Mouse (Mus musculus): Measurements from ENCODE around the gene Tmem9. TPM values are rescaled to one million over a fixed set of nuclear protein-coding genes. Genes with fewer than 3 reads are reported as not detected.
A peak's percentile ranks its signal among the peaks of the same experiment; 100 is the strongest.

The Tmem9 gene
- 20.0 and 26.3 TPM in 2 replicates for polyA plus RNA-seq (2012; ENCODE audit: insufficient read depth, insufficient read length, missing spikeins)

DNA sequence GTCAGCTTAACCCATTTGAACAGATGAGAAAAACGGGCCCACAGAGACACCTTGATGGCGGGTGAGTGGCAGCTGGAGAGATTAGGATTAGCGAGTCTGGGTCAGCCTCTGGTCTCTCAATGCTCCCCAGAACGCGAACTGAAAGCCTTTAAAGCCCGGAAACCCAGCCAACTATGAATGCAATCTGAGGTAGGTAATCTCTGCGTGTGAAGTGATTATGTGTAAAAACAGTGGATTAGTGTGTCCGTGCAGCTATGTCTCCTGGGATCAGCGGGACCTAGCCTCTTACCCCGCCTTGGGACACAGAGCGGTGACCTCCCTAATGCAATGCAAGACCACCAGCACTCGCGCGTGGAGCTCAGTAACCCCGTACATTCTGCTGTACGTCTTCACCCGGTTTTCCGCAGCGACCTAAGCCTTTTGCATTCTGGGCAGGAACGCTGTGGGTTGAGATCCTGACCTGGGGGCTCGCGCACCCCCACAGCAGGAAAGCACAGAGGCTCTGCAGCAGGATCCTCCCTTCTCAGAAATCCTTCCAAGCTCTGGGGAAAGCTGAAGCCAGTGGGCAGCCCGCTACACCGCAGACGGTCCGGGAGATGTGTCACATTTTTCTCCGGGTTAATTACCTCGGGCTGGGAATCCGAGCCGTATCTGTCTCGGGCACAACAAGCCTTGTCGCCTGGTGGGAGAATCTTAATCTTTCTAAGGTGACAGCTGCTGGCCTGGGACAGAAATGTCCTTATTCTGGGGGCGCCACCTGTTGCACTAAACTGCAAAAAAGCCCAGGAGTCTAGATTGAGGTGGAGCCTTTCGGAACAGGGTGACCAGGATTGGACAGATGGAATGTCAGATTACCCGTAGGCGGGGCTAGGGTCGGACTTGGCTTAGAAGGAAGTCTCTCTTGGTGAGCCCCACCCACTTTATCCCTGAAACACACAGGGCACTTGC is at the start of gene Tmem9:
Gene Tmem9, plus strand, starts transcription at position 940 of the 948 bp plus-strand sequence.
- Histone ChIP-seq H3K4me1 (ENCODE audit: control insufficient read depth, insufficient read depth, insufficient read length, low read length) (peaks cover 2% of the 10 kb centered on the region; the same call in 1 of the 2 replicates), H3K27ac (replicated peaks; ENCODE audit: low read depth, low read length) (no peak within 1 kb of the TSS), H3K4me3 (ENCODE audit: insufficient read depth, low read depth, low read length) (peak within 1 kb of the TSS; percentile 66)

DNA sequence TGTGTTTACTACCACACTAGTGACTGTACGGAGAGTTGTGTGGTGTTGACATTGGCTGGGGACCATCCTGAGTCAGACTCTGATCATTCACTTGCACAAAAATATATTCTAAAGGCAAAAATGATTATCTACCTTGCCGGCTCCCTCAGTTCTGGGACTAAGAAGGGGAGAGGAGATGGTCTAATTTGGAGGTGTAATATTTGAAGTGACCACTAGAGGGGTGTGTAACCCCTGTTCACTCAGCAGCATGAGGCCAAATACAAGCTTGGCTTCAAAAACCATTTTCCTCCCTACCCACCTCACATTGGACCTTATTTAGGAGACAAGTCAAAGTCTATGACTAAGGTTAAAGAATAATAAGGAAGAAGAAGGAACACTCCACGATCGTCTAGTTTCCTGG is 49.5 kb upstream of the Tmem9 start:
- Histone ChIP-seq H3K4me1 (ENCODE audit: control insufficient read depth, insufficient read depth, insufficient read length, low read length) (no peaks in the 10 kb centered on the region), H3K27ac (replicated peaks; ENCODE audit: low read depth, low read length) (no peak overlapping the region), H3K4me3 (ENCODE audit: insufficient read depth, low read depth, low read length) (no peak overlapping the region)

DNA sequence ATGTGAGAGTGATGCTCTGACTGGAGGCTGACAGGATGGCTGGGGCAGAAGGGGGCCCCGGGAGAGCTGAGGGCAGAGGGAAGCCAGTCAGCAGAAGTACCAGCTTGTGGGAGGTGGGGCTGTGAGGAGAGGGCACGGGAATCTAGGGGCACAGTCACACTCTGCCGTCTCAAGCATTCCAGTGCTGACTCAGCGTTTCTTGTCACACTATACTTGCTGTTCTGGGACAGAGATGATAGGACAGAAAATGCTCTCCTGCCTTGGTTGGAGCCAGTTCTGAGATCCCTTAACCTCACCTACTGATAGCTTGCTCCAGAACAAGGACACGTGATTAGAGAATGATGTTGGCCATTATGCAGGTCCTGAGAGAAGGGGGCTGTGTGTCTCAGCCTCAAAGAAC is 44.8 kb upstream of the Tmem9 start:
- no peak overlapping the region for H3K27ac ChIP-seq (replicated peaks; ENCODE audit: low read depth, low read length)
- H3K4me1 ChIP-seq (ENCODE audit: control insufficient read depth, insufficient read depth, insufficient read length, low read length): no peaks in the 10 kb centered on the region
- H3K4me3 ChIP-seq (ENCODE audit: insufficient read depth, low read depth, low read length): no peak overlapping the region

DNA sequence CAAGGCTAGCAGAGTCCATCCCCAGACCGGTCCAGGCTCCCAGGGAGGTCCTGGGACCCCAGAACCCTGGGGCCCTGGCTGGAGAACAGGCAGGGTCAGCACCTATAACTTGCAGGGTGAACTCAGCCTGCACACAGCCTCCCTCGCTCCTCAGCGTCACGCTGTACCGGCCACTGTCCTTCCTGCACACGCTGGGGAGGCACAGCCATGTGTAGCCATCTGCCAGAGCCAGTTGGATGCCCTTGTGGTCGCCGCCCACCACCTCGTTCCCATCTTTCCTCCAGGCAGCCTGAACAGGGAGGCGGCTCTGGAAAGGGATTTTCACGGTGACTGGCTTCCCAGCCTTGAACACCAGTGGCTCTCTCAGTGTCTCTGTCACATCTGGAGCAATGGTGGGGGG is 43.4 kb upstream of the Tmem9 start:
- no peaks in the 10 kb centered on the region for H3K4me1 ChIP-seq (ENCODE audit: control insufficient read depth, insufficient read depth, insufficient read length, low read length)
- no peak overlapping the region for H3K4me3 ChIP-seq (ENCODE audit: insufficient read depth, low read depth, low read length)
- H3K27ac ChIP-seq (replicated peaks; ENCODE audit: low read depth, low read length): no peak overlapping the region

DNA sequence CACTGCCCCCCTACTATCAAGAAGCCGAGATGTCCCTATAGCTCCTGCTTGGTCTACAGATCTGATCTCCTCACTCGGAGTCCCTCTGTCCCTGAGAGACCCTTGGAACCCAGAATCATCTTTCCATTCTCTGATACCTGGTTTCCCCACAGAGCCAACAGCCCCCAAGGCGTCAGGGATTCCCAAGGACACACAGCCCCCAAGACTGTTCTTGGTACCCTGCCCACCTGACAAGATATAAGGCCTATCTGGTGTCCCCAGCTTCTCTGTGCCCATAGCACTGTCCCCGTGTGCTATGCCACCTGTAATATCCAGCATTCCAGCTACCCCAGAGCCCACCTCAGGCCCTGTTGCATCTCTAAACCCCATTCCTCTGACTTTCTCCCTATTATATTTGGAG is 40.2 kb upstream of the Tmem9 start:
- Histone ChIP-seq H3K4me1 (ENCODE audit: control insufficient read depth, insufficient read depth, insufficient read length, low read length) (no peaks in the 10 kb centered on the region), H3K4me3 (ENCODE audit: insufficient read depth, low read depth, low read length) (no peak overlapping the region), H3K27ac (replicated peaks; ENCODE audit: low read depth, low read length) (no peak overlapping the region)

DNA sequence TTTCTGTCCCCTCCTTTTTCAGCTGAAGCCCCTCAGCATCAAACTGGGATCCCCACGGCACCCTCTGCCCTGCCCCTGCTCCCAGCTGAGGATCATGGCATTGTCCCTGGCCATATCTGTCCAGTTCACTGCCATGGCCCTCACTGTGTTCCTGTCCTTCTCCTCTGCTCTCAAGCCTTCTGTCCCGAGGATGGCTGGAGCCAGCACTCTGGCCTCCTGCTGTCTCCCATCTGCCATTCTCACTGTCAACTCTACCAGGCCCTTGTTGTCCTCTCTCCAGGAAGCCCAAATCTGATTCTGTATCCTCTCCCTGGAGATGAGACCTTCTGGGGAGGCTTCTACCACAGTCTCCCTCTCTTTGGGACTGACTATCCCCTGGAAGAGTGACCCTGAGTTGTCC is 37.5 kb upstream of the Tmem9 start:
- Histone ChIP-seq H3K27ac (replicated peaks; ENCODE audit: low read depth, low read length) (no peak overlapping the region), H3K4me3 (ENCODE audit: insufficient read depth, low read depth, low read length) (no peak overlapping the region), H3K4me1 (ENCODE audit: control insufficient read depth, insufficient read depth, insufficient read length, low read length) (no peaks in the 10 kb centered on the region)

DNA sequence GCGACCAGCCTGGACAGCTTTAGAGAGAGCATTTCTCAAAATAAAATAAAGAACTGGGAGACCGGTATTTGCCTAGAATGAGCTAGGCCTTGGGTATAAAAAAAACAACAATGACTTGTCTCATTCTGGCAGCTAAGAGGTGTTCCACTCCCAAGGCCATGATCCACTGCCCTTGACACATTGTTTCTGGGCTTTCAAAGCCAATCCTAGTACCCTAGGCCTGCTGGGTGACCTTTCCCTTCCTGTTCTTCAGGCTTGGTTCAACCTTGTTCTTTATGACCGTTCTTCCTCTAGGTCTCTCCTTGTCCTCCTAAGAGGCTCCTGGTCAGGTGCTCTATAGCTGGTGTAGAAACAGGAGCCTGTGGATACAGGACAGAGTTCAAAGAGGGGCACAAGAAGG is 35.4 kb upstream of the Tmem9 start:
- Histone ChIP-seq H3K4me1 (ENCODE audit: control insufficient read depth, insufficient read depth, insufficient read length, low read length) (no peaks in the 10 kb centered on the region), H3K27ac (replicated peaks; ENCODE audit: low read depth, low read length) (no peak overlapping the region), H3K4me3 (ENCODE audit: insufficient read depth, low read depth, low read length) (no peak overlapping the region)

DNA sequence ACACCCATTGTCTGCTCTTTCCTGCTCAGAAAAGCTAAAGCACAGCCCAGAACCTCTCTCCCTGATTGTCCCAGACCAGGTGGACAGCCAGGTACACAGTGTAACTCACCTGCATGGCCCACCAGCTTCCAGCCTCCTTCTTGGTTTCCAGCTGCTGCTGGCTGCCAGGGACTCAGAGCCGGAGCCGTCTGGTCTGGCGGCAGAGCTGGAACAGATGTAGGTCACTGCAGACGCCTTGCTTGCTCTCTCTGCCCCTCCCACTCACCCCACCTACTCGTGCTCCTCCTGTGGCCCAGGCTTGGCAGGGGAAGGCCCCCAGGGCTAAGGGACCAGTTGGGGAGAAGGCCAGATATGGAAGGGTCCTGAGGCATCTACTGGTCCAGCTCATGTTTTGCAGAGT is 23.8 kb upstream of the Tmem9 start:
- Histone ChIP-seq H3K27ac (replicated peaks; ENCODE audit: low read depth, low read length) (no peak overlapping the region), H3K4me3 (ENCODE audit: insufficient read depth, low read depth, low read length) (no peak overlapping the region), H3K4me1 (ENCODE audit: control insufficient read depth, insufficient read depth, insufficient read length, low read length) (no peaks in the 10 kb centered on the region)

DNA sequence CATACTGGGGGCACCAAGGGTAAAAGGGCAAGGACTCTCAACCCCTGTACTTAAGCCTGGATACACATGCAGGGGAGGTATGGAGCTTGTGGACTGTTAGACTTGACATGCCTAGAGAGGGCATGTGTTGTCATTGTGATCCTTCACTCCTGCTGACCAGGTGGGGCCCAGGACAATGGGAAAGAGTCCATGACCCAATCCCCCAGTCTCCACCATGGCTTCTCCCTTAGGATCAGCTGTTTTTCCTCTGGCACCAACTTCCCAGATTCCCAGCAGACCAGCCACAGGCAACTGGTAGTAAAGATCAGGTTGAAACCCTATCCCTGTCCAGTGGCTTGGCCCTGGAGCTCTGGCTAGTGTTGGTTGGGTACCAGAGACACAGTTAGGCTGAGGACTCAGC is 18.1 kb upstream of the Tmem9 start:
- Histone ChIP-seq H3K4me1 (ENCODE audit: control insufficient read depth, insufficient read depth, insufficient read length, low read length) (no peaks in the 10 kb centered on the region), H3K4me3 (ENCODE audit: insufficient read depth, low read depth, low read length) (no peak overlapping the region), H3K27ac (replicated peaks; ENCODE audit: low read depth, low read length) (no peak overlapping the region)

DNA sequence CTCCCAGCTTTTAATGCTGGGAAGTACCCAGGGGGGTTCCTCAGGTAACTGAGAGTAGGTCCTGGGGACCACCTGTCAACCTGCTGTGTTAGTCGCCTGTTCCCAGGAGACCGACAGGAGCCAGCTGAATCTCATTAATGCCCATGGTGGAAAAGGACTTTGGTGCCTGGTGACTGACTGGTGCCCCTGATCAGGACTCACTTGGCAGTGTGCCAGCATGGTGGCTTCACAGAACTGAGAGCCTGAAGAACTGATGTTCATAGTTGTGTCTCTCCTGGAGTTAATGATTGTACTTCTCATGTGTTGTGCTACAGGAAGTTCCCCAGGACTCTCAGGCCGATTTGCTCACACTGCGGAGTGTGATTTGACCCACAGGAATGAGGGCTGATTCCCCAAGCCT is 14.5 kb upstream of the Tmem9 start:
- no peak overlapping the region for H3K4me3 ChIP-seq (ENCODE audit: insufficient read depth, low read depth, low read length)
- H3K4me1 ChIP-seq (ENCODE audit: control insufficient read depth, insufficient read depth, insufficient read length, low read length): no peaks in the 10 kb centered on the region
- no peak overlapping the region for H3K27ac ChIP-seq (replicated peaks; ENCODE audit: low read depth, low read length)

DNA sequence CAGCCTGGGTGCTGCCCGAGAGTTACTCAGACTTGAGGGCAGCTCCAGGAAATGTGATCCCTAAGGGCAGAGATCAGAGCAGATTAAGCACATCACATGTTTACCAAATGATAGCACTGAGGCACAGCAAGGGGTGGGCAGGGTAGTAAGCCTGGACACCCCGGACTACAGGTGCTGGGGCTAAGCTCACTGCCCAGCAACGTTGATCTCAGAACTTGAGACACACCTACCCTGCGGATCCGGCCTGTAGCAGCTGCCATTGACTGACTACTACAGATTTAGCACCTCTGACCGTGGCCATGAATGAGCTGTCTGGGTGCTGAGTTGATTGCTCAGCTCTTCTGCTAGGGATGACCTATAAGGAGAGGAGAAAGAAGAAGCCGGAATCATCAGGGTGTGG is 10.4 kb upstream of the Tmem9 start:
- H3K4me1 ChIP-seq (ENCODE audit: control insufficient read depth, insufficient read depth, insufficient read length, low read length): no peaks in the 10 kb centered on the region
- no peak overlapping the region for H3K27ac ChIP-seq (replicated peaks; ENCODE audit: low read depth, low read length)
- H3K4me3 ChIP-seq (ENCODE audit: insufficient read depth, low read depth, low read length): no peak overlapping the region

DNA sequence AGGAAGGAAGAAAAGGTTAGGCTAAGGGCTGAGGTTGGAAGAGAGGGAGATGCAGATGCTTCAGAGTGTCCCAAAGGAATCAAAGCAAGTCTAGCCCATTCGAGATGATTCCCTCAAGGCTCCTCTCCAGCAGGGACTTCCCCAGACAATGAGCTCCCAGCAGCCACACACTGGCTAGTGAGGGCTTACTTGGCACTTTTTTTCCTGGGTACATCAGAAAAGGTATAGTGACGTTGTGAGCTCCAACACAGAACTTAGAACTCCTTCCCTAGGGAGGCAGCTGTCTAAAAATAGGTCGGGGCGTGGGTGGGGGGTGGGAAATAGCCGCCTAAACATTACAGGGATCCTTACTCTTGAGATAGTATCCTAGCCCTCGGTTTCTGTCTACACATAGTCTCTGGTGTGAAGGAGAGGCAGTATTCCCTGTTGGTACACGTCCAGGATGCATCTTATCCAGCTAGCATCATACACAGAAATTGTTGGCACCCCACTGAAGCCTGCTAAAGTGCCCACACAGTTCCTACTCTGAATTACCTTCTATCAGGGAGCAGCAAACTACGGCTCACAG is 8.1 kb upstream of the Tmem9 start:
- Histone ChIP-seq H3K4me1 (ENCODE audit: control insufficient read depth, insufficient read depth, insufficient read length, low read length) (no peaks in the 10 kb centered on the region), H3K27ac (replicated peaks; ENCODE audit: low read depth, low read length) (no peak overlapping the region), H3K4me3 (ENCODE audit: insufficient read depth, low read depth, low read length) (no peak overlapping the region)

DNA sequence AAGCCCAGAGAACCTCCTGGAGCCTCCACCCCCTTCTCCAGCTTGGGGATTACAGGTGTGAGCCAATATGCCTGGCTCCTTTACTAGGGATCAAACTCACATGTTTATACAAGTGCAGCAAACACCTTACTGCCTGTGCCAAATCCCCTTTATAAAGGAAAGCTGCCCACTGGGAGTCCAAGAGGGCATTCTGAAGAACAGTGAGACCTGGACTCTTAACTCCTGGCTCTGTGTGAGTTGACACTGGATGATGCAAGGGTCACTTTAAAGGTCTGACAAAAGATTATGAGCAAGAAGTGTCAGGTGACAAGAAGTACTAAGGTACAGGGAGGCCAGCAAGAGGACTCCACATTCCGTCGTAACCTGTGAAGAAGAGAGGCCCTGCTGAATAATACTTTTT is 6.5 kb upstream of the Tmem9 start:
- no peak overlapping the region for H3K27ac ChIP-seq (replicated peaks; ENCODE audit: low read depth, low read length)

DNA sequence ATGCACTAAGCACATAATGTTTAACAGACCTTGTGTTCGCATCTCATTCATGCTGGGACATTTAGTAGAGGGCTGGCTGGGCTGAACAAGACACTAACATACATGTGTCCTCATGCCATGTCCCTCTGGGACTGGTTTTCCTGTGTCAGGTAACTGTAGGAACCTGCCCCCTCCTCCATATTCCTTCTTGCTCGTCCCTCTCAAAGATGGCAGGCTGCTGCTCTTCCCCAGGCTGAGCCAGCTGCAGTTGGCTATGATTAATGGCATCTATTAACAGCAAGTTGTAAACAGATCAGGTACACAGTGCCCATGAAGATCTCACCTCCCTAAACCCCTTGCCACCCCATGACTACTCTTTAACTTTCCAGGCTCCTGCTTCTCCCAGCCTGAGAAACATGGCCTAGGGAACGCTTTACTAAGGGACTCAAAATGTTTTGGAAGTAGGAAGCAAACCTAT is 1.6 kb upstream of the Tmem9 start, which contains the start of gene Igfn1:
Gene Igfn1, minus strand, starts transcription at position 51 of the 457 bp plus-strand sequence.
- H3K27ac ChIP-seq (replicated peaks; ENCODE audit: low read depth, low read length): no peak within 1 kb of the TSS
- H3K4me1 ChIP-seq (ENCODE audit: control insufficient read depth, insufficient read depth, insufficient read length, low read length): peaks cover 2% of the 10 kb centered on the region; the same call in 1 of the 2 replicates
- H3K4me3 ChIP-seq (ENCODE audit: insufficient read depth, low read depth, low read length): no peak within 1 kb of the TSS

More for the DNA sequence above, 6.5 kb upstream of the Tmem9 start:
- H3K4me1 ChIP-seq (ENCODE audit: control insufficient read depth, insufficient read depth, insufficient read length, low read length): no peaks in the 10 kb centered on the region
- H3K4me3 ChIP-seq (ENCODE audit: insufficient read depth, low read depth, low read length): no peak overlapping the region

DNA sequence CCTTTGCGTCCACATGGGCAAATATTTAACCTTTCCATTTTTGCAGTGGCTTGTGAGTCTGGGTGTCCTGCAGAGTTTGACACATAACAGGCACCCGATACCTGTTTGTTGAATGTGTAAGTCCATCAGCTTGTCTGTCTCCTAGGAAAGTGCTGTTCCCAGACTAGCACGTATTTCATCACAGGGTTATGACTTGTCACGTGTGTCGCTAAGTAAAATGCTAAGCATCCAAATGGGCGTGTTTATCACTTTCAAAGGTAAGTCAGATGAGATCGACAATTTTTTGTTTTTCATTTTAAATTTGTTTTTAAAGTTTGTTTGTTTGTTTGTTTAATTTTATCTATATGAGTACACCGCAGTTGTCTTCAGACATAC is 196 bp downstream of the Tmem9 start:
- no peak overlapping the region for H3K27ac ChIP-seq (replicated peaks; ENCODE audit: low read depth, low read length)
- peaks cover 2% of the 10 kb centered on the region; the same call in 1 of the 2 replicates for H3K4me1 ChIP-seq (ENCODE audit: control insufficient read depth, insufficient read depth, insufficient read length, low read length)
- peak overlapping the region; percentile 66 for H3K4me3 ChIP-seq (ENCODE audit: insufficient read depth, low read depth, low read length)

DNA sequence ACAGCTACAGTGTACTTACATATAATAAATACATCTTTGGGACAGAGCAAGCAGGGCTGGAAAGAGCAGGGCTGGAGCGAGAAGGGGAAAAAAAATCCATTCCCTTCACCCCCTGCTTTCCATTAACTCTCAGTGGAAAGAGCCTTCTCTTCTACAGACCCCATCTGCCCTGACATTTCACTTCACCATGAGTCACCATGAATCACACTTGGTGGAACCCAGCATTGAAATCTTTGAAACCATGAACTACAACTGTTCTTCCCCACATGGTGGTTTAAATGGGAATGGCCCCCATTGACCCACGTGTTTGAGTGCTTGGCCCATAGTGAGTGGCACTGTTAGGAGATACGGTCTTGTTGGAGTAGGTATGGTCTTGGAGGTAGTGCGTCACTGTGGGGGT is 2.3 kb downstream of the Tmem9 start:
- no peak overlapping the region for H3K4me3 ChIP-seq (ENCODE audit: insufficient read depth, low read depth, low read length)
- H3K27ac ChIP-seq (replicated peaks; ENCODE audit: low read depth, low read length): no peak overlapping the region
- H3K4me1 ChIP-seq (ENCODE audit: control insufficient read depth, insufficient read depth, insufficient read length, low read length): peaks cover 2% of the 10 kb centered on the region; the same call in 1 of the 2 replicates

All from brown adipose tissue, adult 24 weeks (tissue).